Mouse (Mus musculus) adrenal gland, postnatal 25 days (tissue): ENCODE measurements around the gene Crebl2. TPM values are rescaled to one million over a fixed set of nuclear protein-coding genes. Genes with fewer than 3 reads are reported as not detected.

ENCODE experiments used
- DNase-seq: peaks from one replicate; pipeline ENCODE4 v3.0.0; 2021; ENCODE audit warnings: mixed read lengths
- total RNA-seq: library from RNA; stranded (reverse); gene quantifications from 2 replicates; pipeline ENCODE4 v1.2.3, GENCODE M21; 2021

Gene Crebl2
- total RNA-seq, 1 experiment from 2014 or later: 33.9 TPM

DNA sequence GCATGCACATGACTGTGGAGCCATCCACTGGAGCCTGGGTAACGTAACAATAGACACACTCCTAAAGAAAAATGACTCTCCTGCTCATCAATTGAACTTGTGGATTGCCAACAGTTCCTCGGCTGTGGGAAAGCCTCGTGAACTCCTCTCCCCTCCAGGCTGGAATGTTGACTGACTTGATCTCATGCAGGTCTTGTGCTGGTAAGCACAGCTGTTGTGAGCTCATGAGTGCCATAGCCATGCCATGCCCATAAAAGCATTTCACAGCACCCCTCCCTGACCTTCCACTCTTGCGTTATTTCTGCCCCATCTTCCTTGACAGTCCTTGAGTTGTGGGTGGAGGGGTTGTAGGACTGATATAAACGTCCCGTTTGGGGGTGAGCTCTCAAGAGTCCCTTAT lies 9.5 kb upstream of the Crebl2 start:
- DNase-seq: no peak

- no peak for DNase-seq
Measured at GRCm38 (mm10) chr6:134822844-134823243, 7.1 kb upstream of the Crebl2 start.

DNA sequence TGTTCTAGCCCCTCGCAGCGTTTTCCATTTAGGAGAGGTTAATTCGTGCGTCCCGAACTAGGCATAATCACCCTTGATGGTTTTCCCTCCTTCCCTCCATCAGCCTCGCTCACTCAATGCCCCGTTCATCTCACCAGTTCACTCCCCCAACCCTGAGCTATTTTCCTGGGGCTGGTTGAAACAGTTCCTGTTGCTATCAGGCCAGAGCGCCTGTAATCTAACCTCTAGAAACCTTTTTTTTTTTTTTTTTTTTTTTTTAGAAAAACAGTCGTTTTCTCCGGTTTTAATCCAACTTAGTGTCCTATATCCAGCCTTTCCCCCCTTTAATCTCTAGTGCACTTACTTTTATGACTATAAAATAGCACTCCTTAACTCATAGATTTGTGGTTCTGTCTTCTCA lies 822 bp downstream of the Crebl2 start:
- DNase-seq: no peak

- DNase-seq: no peak
Measured at GRCm38 (mm10) chr6:134834585-134835251, 4.8 kb downstream of the Crebl2 start.

- no peak for DNase-seq
Measured at GRCm38 (mm10) chr6:134838111-134838510, 8.2 kb downstream of the Crebl2 start.

GRCm38 (mm10) chr6:134840346-134840745 lies 10.4 kb downstream of the Crebl2 start:
- DNase-seq: no peak

GRCm38 (mm10) chr6:134845726-134846125 lies 15.8 kb downstream of the Crebl2 start:
- DNase-seq: no peak

DNA sequence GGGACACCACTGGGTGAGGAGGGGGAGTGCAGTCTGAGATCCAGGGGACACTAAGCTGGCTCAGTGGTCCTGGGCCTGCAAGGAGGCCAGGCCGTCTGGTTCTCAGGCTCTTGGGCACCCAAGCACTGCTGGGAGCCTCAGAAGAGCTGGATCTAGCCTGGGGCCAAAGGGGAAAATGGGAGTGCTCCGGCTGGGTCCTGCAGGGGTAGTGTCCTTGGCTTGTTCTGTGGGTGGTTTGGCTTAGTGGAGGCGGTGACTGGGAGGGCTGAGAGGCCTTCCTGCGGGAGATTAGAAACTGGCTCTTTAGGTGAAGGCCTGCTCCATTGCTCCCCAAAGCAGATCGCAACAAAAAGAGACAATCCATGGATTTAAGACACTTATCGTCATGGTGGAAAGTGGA lies 16.4 kb downstream of the Crebl2 start:
- peak; percentile 29 for DNase-seq

DNA sequence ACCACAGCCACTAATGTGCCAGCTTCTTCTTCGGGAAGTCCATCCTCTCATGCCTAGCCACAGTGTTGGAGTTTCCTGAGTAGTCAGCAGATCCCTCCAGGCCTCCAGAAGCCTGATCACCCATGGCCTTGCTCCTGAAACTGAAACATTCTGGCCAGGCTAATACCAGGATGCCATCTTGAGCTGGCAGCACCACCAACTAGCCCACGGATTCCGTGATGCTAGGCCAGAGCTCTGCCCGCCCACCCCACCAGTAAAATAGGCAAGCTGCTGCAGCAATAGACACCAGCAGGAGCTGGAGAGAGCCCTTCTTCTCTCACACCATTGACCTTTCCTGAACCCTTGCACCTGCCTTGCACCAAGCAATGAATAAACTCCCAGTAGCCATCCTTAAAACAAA lies 17.6 kb downstream of the Crebl2 start:
- no peak for DNase-seq

DNA sequence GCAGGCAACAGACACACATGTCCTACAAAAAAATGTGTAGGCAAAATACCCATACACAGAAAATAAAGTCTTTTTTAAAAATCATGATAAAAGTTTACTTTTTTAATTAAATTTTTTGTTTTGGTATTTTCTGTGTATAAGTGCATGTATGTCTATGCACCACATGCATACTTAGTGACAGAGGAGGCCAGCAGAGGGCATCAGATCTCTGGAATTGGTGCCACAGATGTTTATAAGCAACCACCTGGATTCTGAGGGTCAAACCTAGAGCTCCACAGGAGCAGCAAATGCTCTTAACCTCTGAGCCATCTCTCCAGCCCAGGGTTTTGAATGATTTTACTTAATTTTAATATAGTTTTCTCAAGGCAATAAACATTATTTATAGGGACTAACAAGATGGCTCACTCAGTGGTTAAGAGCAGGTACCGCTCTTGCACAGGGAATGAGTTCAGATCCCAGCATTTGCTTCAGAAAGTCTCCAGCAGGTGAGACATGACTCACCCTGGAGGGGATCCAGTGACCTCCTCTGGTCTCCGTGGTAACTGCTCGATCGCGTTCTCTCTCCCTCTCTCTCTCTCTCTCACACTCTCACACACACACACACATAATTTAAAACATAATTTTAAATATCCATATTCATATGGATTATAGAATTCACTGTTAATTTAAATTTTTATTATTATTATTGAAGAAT lies 18.4 kb downstream of the Crebl2 start:
- no peak for DNase-seq

GRCm38 (mm10) chr6:134849461-134849860 lies 19.5 kb downstream of the Crebl2 start:
- DNase-seq: no peak

DNA sequence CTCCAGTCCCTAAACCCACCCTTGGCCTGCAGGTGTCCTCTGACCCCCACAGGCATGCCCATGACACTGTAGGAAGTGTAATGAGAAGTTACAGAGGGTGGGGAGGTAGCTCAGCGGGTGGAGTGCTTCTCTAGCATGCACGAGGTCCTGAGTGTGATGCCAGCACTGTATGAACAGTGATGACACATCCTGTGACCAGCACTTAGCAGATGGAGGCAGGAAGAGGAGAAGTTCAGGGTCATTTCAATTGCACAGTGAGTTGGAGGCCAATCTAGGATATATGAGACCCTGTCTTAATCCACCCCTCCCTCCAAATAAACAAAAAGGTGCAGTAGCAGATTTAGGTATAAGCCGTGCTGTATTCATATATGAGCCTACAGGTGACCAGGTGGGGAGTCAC lies 20.0 kb downstream of the Crebl2 start:
- peak; percentile 8 for DNase-seq

GRCm38 (mm10) chr6:134854782-134855181 lies 24.8 kb downstream of the Crebl2 start:
- DNase-seq: no peak

GRCm38 (mm10) chr6:134855926-134856325 lies 26.0 kb downstream of the Crebl2 start:
- no peak for DNase-seq

- no peak for DNase-seq
Measured at GRCm38 (mm10) chr6:134859021-134859420, 29.1 kb downstream of the Crebl2 start.

DNA sequence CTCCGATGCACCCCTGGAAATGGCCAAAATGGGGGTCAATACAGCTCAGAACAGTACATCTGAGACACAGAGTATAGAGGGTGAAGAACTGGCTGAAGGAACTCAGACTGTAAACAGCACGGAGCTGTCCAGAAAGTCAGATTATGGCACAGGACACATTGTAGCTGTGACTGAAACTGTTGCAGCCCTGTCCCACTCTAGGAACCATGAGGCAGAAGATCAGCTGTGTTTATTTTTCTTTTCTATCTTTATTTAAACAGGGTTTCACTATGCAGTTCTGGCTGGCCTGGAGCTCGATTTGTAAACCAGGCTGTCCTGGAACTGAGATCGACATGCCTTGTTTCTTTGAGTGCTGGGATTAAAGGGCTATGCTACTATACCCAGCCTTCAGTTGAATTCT lies 30.3 kb downstream of the Crebl2 start:
- DNase-seq: no peak

GRCm38 (mm10) chr6:134861386-134861785 lies 31.4 kb downstream of the Crebl2 start:
- DNase-seq: no peak

DNA sequence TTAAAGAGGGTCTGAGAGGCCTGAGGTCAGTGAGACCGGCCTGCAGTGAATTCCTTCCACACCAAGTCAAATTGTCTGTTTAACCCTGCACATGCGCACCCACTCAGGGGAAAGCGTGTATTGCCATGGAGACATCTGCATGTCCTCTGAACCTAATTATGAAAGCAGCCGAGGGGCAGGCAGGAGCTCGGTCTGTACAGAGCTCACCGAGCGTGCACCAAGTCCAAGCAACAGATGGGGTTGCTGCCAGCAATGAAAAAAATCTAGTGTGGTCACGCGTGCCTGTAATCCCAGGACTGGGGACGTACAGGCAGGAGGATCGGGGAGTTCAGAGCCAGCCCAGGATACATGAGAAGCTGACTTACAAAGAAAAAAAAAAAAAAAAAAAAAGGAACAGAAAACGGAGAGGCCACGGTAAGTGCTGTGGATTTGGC lies 32.7 kb downstream of the Crebl2 start:
- DNase-seq: no peak

DNA sequence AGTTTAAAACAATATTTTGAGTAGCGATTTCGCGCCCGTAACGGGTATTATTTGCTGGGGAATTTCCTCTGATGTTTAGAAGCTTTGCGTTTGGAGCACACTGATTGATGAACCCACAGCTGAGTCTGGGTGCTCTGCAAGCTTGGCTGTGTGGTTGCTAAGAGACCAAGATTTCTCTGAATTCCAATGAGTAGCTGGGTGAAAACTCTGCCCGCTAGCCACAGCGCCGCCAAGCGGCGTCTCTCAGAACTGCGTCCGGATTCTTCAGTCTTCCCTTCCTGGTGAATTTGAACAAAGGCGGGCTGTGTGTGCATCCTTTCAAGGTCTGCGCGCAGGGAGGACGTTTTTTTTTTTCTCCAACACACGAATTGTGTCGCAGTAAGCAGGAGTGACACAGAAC lies 33.2 kb downstream of the Crebl2 start:
- DNase-seq: peak; percentile 95

DNA sequence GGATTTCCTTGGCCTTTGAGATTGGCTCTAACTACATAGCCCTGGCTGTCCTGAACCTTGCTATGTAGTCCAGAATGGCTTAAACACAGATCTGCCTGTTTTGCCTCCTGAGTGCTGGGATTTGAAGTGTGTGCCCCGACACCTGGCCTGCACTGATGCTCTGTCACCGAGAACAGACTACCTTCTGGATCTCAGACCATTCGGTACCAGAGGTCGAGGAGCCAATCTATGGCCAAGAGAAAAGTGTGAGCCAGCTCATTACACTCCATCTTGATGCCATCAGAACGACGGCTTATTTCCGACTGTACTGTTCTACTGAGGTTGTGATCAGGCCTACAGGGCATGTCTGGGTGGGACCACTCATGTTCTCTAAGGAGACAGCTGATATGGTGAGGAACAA lies 36.2 kb downstream of the Crebl2 start:
- DNase-seq: no peak

DNA sequence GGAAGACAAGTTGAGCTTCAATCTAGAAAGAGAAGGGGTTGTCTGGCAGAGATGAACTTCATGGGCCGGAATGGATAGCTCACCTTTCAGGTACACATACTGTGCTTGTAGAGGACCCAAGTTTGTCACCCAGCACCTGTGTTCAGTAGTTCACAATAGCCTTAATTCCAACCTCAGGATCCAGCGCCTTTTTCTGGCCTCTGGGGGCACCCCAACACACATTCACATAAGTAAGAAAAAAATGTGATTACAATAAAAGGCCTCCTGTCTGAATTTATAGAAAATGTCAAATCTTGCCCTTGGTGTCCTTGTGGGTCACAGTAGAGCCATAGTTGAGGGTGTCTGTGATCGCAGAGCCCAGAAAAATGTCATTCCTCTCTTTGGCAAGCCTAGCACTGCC lies 37.4 kb downstream of the Crebl2 start:
- no peak for DNase-seq

DNA sequence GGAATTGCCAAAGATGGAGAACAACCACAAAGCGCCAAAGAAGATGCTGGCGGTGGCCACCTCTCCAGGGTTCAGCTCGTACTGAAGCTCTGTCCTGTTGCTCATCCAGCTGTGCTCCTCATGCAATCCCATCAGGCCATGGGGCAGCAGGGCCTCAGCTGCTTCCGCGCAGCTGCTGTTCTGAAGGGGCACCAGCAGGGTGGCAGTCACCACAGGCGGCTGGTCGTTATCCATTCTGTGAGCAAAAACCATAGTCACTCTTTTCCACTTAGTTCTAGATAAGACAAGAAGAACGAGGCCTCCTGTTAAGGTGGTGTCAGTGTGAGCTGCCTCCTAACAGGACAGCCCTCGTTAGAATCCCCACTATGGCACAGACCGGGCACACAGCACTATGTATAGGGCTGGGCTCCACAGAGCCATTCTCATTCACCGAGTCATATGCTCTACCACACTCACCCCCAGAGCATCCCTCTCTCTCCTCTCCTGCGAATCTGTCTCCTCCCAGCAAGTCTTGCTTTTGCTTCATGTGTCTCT lies 40.3 kb downstream of the Crebl2 start:
- DNase-seq: no peak

- no peak for DNase-seq
Measured at GRCm38 (mm10) chr6:134870887-134871286, 40.9 kb downstream of the Crebl2 start.

DNA sequence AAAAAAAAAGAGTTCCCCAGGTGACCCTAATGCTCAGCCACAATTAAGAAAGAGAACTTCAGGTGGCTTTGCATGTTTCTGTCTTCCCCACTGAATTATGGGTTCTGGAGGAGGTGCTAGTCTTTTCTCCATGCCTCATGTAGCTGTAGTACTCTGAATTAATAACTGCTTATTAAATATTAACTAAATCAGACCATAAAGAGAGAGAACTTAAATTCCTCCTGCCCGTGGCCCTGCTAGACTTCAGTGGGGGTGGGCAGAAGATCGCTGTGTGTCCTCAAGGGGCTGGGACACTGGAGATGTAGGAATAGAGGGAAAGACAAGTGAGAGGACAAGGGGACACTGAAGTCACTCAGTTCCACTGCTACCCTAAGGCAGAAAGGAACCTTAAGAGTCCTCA lies 42.3 kb downstream of the Crebl2 start:
- no peak for DNase-seq
